Mouse (Mus musculus): ENCODE measurements around the gene Dyrk1a.

Gene Dyrk1a

GRCm38 (mm10) chr16:94591536-94591935, 21.7 kb downstream of the Dyrk1a start:
- no peak for DNase-seq

DNA sequence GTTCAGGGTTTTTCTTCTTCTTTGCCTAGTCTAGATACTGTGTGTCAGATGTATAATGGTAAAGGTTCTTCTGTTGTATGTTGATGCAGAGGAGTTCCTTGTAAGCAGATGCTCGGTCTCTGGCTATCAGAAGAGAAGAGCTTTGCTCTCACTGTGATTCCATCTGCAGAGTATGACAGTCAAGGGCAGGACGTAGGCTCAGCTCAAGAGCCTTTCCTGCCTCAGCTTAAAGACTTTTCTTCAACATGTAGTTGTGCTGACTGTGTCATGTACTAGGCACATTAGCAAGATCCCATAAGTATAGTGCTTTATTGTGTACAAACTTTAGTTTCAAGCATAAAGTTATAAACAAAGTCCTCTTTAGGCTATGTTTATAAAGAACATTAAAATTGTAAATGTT, 26.8 kb downstream of the Dyrk1a start:
- no peak for DNase-seq

DNA sequence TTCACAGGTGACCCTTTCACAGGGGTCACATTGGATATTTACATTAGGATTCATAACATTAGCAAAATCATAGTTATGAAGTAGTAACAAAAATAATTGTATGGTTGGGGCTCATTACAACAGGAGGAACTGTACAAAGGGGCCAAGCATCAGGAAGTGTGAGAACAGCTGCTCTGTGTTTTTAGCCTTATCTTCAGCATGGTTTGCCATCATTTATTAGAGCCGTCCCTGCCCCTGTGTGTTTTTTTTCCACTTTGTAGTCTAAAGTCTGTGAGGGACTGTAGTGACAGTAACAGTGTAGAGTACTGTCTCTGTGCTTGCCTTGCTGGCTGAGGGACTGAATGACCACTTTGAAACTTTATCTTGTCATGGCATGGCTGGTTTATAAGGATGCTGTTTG, 27.8 kb downstream of the Dyrk1a start:
- DNase-seq: no peak

DNA sequence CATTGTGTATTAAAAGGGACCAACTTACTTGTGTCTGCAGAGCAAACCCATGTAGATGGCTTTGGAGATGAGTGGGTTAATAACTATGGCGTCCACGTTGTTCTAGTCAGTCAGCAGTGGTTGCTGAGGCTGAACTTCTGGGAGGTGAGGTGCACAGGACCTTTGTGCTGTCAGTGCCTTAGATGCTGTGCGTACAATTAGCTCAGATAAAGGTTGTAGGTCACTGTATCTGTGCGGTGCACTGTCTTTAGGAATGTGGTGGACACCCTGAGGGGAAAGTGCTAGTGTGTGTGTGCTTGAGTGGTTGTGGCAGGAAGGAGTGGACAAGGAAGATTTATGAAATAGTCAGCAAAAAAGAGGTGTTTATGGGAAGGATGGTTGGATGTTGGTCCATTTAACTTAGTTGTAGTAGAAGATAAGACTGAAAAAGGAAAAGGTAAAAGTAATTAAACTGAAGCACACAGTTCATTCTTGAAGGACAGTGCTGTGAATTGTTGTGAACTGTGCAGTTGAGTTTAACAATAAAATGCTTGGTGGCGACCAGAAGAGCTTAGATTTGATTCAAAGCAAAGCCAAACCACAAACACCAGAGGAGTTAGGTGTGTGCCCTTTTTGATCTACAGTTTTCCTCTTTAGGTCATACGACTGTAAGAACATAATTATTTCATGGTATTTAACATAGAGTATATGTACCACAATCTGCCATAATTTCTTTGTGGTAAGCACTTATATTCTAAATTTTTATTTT, 30.3 kb downstream of the Dyrk1a start:
- no peak for DNase-seq

DNA sequence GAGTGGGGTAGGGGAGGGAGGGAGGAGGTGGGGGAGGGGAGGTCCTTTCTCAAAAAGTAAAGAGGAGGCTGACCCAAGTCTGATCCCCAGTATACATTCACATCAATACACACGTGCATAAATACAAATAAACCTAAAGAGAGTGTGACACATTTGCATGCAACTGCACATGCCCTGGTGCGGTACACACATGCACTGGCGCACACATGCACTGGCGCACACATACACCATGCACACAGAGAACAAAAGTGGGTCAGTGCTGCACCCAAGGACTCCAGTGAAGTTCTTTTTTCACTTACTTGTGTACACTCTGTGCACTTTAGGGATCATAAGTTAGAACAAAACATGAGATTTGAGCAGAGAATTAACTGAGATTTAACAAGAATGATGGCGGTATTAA, 31.3 kb downstream of the Dyrk1a start:
- no peak for DNase-seq

DNA sequence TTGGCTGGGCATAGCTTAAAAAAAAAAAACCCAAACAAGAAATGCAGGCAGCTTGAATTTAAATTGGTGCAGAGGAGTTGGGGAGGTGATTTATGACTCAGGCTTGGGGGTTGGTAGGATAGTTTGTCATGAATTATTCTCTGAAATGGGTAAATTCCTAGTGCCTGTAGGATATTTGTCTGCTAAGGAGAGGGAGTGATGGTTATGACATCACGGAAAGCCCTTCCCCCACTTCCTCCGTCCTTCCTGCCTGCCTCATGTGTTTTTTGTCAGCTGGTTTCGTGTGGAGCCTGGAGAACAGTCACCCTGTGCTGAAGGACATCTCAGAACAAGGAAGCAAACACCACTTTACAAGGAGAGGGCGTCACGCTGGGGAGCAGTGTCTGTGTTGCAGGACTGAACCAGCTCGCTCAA, 31.7 kb downstream of the Dyrk1a start:
- peak; percentile 28 to 63 for DNase-seq

DNA sequence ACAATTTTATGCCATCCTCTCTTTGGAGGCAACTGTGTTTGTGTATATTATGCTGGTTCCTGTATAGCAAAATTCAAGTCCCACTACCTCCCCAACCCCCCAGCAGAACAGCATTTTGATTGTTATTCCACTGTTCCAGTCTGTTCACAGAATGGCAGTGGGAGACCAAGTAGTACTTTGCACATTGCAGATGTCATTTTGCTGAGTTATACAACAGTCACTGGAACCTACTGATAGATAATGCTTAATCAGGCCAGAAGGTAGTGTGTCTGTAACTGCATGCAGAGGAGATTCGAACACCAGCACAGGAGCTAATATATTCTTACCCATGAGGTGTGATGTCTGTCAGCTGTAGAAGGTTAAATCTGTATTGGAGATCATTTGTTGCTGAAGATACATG, 32.4 kb downstream of the Dyrk1a start:
- DNase-seq: no peak

DNA sequence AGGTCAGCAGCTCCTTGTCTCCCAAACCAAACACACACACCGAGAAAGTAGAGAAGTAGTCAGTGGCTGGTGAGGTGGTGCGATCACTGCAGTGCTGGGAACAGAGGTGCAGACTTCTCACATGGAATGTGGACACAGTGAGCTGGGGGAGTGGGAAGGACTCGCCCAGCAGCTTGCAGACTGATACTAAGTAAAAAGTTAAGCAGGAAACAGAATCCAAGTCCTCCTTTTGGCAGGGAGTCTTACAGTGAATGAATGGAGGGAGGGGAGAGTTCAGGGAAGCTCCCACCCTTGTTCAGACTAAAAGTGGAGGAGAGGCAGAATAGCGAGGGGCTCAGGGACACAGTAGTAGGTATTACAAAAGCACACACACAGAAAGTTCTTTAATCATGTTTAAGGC, 32.9 kb downstream of the Dyrk1a start:
- no peak for DNase-seq

DNA sequence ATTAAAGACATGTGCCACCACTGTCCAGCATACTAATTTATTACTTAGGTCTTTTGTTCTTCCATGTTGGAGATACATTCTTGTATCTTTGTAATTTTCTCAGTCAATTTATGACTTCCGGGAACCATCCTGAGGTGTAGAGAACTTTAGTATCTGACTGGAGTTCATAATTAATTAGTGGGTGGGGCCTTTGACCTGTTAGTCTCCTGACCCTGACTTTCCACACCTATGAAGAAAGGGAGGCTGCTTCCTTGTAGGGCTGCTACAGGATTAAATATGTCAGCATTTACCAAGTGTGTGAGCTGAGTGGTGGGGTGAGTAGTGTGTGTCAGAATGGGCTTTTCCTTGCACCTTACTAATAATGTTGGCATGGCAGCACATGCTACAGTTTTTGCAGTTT, 36.4 kb downstream of the Dyrk1a start:
- no peak for DNase-seq

GRCm38 (mm10) chr16:94607468-94607867, 37.7 kb downstream of the Dyrk1a start:
- no peak for DNase-seq

GRCm38 (mm10) chr16:94608706-94609594, 39.1 kb downstream of the Dyrk1a start:
- no peak for DNase-seq

- no peak for DNase-seq
Observed at GRCm38 (mm10) chr16:94612573-94612972, 42.8 kb downstream of the Dyrk1a start.

DNA sequence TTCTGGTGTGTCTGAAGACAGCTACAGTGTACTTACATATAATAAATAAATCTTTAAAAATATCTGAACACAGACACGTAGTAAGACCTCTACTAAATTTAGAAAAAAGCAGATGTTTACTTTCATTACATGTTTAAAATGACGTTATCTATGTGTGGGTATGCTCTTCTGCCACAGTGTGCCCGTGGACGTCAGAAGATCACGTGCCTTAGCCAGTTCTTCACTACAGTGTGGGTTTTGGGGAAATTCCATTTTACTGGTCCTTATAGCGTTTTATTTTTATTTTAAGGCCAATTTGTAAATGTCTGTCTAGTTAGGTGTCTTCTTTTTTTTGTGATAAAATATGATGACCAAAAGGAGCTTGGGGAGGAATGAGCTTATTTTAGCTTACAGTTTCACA, 47.4 kb downstream of the Dyrk1a start:
- DNase-seq: no peak

DNA sequence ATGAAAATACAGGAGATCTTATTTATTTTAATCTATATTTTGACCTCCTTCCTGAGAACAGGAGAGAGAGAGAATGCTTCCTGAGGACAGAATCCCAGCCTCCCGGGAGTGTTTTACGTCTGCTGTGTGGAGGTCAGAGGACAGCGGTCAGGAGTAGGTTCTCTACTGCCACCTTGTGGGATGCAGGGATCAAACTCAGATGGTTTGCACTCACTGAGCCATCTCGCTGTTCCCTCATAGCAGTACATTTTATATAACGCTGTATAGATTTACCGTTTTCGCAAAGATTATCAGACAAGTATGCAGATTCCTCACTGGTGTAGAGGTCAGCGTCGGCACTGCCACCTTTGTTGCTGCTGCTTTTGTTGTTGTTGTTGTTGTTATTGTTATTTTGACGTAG, 48.7 kb downstream of the Dyrk1a start:
- DNase-seq: no peak

DNA sequence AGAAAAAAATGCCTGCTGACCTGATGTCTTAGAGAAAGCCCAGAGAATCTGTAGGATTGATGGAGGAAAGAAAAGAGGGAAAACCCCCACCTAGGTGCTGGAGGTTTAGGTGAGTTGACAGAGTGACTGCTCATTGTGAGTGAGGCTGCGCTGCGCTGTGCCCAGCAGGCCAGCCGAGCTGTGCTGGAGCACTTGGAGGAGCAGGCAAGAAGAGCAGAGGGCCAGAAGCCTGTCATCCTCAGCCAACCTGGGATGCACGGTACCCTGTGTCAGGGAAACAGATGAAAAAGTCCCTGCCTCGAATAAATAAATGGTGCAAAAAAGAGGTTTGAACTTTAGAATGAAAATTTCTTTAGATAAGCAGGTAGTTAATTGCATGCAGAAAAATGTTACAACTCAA, 49.5 kb downstream of the Dyrk1a start:
- no peak for DNase-seq

- no peak for DNase-seq
Observed at GRCm38 (mm10) chr16:94624871-94625270, 55.1 kb downstream of the Dyrk1a start.

DNA sequence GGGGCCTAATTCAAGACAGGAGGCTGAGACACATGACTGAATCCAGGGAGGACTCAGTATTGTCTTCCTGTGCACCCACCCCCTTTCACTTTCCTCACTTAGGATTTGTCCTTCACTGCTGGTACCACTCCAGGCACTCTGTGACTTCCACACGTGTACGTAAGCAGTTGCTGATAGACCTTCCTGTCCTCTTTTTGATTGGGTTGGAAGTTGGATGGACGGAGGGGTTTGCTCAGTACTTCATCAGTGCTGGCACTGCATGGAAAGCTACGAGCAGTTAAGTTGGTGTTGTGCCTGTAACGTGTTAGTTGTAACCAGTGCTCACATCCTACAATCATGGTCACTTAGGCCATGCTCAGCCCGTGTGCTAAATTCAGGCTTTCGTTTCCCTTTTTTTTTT, 55.8 kb downstream of the Dyrk1a start:
- no peak for DNase-seq

- no peak for DNase-seq
Observed at GRCm38 (mm10) chr16:94627736-94628135, 57.9 kb downstream of the Dyrk1a start.

GRCm38 (mm10) chr16:94628976-94629729, 59.3 kb downstream of the Dyrk1a start:
- no peak for DNase-seq

DNA sequence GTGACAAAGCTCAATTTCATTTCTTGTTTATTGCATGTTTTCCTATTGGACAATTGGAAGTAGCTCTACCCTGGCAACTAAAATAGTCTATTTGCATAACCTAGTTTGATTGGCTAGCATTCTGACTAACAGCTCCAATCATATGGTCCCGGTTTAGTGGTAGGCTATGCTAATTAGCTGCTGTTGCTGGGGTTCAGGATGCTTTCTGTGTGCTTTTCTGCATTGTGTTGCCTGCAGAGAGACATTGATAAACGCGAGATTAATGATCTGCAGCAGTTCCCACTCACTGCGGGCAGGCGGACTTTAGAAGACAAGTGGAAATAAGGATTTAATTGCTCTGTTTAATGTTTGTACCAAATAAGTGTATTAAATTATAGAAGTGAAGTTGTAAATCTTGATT, 62.2 kb downstream of the Dyrk1a start:
- DNase-seq: peak in 1 of 2 experiments; percentile 38

- DNase-seq: no peak
Observed at GRCm38 (mm10) chr16:94632424-94632963, 62.7 kb downstream of the Dyrk1a start.

- DNase-seq: no peak
Observed at GRCm38 (mm10) chr16:94633012-94633411, 63.2 kb downstream of the Dyrk1a start.

GRCm38 (mm10) chr16:94637423-94637822, 67.6 kb downstream of the Dyrk1a start:
- DNase-seq: no peak
